Mouse (Mus musculus) bone marrow macrophage, adult 2 months (primary cell): ENCODE data around the gene Mapk14. TPM values are rescaled to one million over a fixed set of nuclear protein-coding genes. Genes with fewer than 3 reads are reported as not detected.

Source experiments
- H3K27ac ChIP-seq: 2 replicates; pipeline ENCODE4 v1.5.1; 2012; ENCODE audit warnings: low read depth, low read length; ENCODE audit not compliant: insufficient read depth
- H3K4me1 ChIP-seq: 2 replicates; pipeline ENCODE4 v1.6.1; 2012; ENCODE audit warnings: low read length; ENCODE audit not compliant: control insufficient read depth, insufficient read depth
- H3K4me3 ChIP-seq: 2 replicates; pipeline ENCODE4 v1.5.1; 2012; ENCODE audit warnings: mild to moderate bottlenecking, low read length, moderate library complexity; ENCODE audit not compliant: insufficient read depth
- CTCF ChIP-seq: IDR thresholded peaks from 2 replicates; pipeline ENCODE4 v1.5.1; 2012; ENCODE audit warnings: low read depth, mild to moderate bottlenecking, low read length, moderate library complexity
- POLR2A ChIP-seq: IDR thresholded peaks from 2 replicates; pipeline ENCODE4 v1.6.1; 2012; ENCODE audit warnings: mild to moderate bottlenecking, low read depth, low read length, borderline replicate concordance
- polyA plus RNA-seq: library from polyadenylated mRNA; stranded (reverse); fragments of >200 nt; gene quantifications from 2 replicates; pipeline ENCODE4 v1.2.4, GENCODE M21; 2012; ENCODE audit not compliant: missing spikeins, insufficient read depth, insufficient read length

Gene Mapk14
- polyA plus RNA-seq, 1 experiment: 192 TPM

GRCm38 (mm10) chr17:28697290-28698195, 6.4 kb downstream of the Mapk14 start:
- Histone ChIP-seq H3K4me3 (no peak overlapping the region), H3K27ac (peak overlapping the region; percentile 51), H3K4me1 (peaks cover 69% of the 10 kb centered on the region)
- TF ChIP-seq CTCF (no peak), POLR2A (0 out of 2 replicates have a peak, but pooled peaks have one; percentile 7)

DNA sequence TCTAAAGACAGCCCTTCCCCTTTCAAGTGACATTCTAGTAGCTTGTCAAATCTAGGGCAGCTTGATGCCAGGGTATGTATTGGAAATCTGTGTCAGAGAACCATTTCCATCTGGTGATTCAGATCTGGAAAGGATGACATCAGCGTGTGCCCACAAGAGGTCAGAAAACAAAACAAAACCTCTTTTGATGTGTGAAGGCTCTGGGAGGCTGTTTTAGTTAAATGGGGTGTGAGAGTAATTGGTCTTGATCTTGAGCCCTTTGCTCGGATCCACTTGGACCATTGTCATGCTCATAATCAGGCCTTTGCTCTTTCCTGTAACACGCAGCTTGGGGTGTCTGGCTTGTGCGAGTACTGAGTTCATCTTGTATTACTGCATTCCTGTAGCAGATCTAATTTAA, 7.1 kb downstream of the Mapk14 start:
- TF ChIP-seq POLR2A (no peak), CTCF (no peak)
- Histone ChIP-seq H3K27ac (peak overlapping the region; percentile 51), H3K4me1 (peaks cover 71% of the 10 kb centered on the region), H3K4me3 (no peak overlapping the region)

DNA sequence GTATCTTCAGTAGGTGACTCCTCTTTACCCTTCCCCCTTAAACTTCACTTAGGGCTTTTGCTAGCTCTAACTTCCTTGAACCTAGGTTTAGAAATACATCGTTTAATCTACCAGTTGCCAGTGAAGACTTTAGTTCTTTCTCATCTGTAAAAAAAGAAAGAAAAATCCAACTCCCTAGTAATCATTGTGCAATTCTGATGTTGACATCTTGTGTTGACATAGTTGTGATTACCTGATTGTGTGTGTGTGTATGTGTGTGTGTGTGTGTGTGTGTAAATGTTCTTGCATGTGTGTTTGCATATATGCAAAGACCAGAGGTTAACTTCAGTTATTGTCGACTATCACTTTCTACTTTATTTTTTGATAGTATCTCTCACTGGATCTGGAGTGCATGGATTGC, 7.5 kb downstream of the Mapk14 start:
- H3K27ac ChIP-seq: peak overlapping the region; percentile 29; the same call in 1 of the 2 replicates

GRCm38 (mm10) chr17:28699789-28700188, 8.7 kb downstream of the Mapk14 start:
- peaks cover 70% of the 10 kb centered on the region for H3K4me1 ChIP-seq
- no peak overlapping the region for H3K4me3 ChIP-seq
- TF ChIP-seq CTCF (no peak), POLR2A (no peak)
- no peak overlapping the region for H3K27ac ChIP-seq

More for the DNA sequence above, 7.5 kb downstream of the Mapk14 start:
- TF ChIP-seq POLR2A (no peak), CTCF (no peak)
- Histone ChIP-seq H3K4me3 (no peak overlapping the region), H3K4me1 (peaks cover 72% of the 10 kb centered on the region)

- TF ChIP-seq POLR2A: no peak
- no peak for TF ChIP-seq CTCF
- H3K4me3 ChIP-seq: no peak overlapping the region
- peak overlapping the region; percentile 8 for H3K27ac ChIP-seq
- peaks cover 70% of the 10 kb centered on the region for H3K4me1 ChIP-seq
Observed at GRCm38 (mm10) chr17:28701171-28701570, 10.0 kb downstream of the Mapk14 start.

- peaks cover 67% of the 10 kb centered on the region for H3K4me1 ChIP-seq
- TF ChIP-seq POLR2A (no peak), CTCF (no peak)
- no peak overlapping the region for H3K4me3 ChIP-seq
- H3K27ac ChIP-seq: peak overlapping the region; percentile 21; the same call in 1 of the 2 replicates
Observed at GRCm38 (mm10) chr17:28701737-28702136, 10.6 kb downstream of the Mapk14 start.

DNA sequence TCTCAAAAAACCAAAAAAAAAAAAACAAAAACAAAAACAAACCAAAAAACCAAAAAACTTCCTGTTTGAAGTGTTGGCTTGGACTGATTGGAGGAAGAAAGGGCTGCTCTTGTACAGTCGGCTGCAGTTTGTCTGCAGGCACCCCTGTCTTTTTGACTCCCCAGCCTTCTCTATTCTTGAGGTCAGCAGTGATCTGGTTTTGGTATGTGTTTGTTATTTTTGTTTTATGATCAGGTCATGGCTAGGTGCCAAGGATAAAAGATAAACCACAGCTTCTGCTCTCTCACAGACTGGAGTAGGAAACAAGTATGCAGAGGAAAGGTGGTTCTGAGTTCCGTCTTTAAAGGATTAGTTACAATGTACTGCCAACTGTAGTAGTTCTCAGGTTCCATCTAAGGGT, 11.5 kb downstream of the Mapk14 start:
- Histone ChIP-seq H3K27ac (peak overlapping the region; percentile 53), H3K4me3 (no peak overlapping the region), H3K4me1 (peaks cover 64% of the 10 kb centered on the region)
- no peak for TF ChIP-seq CTCF
- TF ChIP-seq POLR2A: no peak

DNA sequence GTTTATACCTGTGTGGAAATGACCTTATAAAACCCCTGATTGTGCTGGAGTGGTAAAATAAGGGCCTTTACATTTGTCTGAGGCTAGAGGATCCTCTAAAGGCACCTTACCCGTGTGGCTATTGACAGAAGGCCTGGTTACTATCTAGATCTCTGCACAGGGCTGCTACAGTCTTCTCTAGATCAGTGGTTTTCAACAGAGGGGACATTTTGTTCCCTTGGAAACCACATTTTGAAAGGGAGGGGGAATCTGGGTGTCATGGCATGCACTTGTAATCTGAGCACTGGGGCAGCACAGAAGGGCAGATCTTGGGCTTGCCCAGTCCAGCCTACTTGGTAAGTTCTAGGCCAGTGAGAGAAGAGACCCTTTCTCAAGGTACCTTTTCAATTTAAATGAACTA, 15.6 kb downstream of the Mapk14 start:
- H3K27ac ChIP-seq: peak overlapping the region; percentile 99
- H3K4me1 ChIP-seq: peaks cover 62% of the 10 kb centered on the region
- no peak overlapping the region for H3K4me3 ChIP-seq
- TF ChIP-seq CTCF (no peak), POLR2A (no peak)

DNA sequence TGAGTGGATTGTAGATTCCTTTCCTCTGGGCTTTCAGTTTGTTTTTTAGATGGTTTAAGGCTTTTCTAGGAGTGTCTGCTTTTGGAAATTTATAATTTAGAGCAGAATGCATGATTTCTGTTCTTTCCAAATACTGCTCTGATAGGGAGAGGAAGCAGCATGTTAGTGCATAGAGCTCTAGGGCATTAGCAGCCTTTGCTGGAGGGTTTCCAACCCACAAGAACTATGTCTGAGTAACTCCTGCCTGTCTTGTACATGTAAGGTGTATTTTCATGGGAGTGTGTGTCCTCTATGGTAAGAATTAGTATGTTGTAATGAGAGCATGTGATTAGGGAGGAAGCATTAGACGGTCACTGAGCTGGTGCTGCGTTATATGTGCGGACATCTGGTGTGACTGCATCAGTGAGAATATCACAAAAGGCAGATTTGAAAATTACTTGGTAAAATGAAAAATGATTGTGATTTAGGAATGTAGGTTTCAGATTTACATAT, 16.1 kb downstream of the Mapk14 start:
- Histone ChIP-seq H3K4me3 (no peak overlapping the region), H3K4me1 (peaks cover 64% of the 10 kb centered on the region), H3K27ac (peak overlapping the region; percentile 99)
- TF ChIP-seq CTCF (no peak), POLR2A (no peak)

- H3K4me3 ChIP-seq: no peak overlapping the region
- no peak for TF ChIP-seq POLR2A
- no peak for TF ChIP-seq CTCF
- H3K27ac ChIP-seq: peak overlapping the region; percentile 99
- peaks cover 66% of the 10 kb centered on the region for H3K4me1 ChIP-seq
Observed at GRCm38 (mm10) chr17:28707816-28708215, 16.7 kb downstream of the Mapk14 start.
